Mouse (Mus musculus) limb, embryonic 10.5 days (tissue): ENCODE data around the gene Tbx19. TPM values are rescaled to one million over a fixed set of nuclear protein-coding genes. Genes with fewer than 3 reads are reported as not detected.
A peak's percentile ranks its signal among the peaks of the same experiment; 100 is the strongest.

Source experiments
- DNase-seq: peaks from one replicate; pipeline ENCODE4 v3.0.0-alpha.2; 2017; ENCODE audit warnings: low spot score
- H3K27ac ChIP-seq: fragments of 300-500 bp; sonication (generic); 2 replicates; pipeline ENCODE4 v1.5.1; 2016; ENCODE audit warnings: mild to moderate bottlenecking
- H3K27me3 ChIP-seq: fragments of 300-500 bp; sonication (generic); 2 replicates; pipeline ENCODE4 v1.6.1; 2016; ENCODE audit warnings: low read depth, mild to moderate bottlenecking; ENCODE audit not compliant: poor library complexity, severe bottlenecking
- H3K36me3 ChIP-seq: fragments of 300-500 bp; sonication (generic); 2 replicates; pipeline ENCODE4 v1.6.1; 2016; ENCODE audit warnings: mild to moderate bottlenecking, moderate library complexity
- H3K4me1 ChIP-seq: fragments of 300-500 bp; sonication (generic); 2 replicates; pipeline ENCODE4 v1.6.1; 2016
- H3K4me3 ChIP-seq: fragments of 300-500 bp; sonication (generic); 2 replicates; pipeline ENCODE4 v1.5.1; 2016; ENCODE audit warnings: mild to moderate bottlenecking, moderate library complexity
- H3K9me3 ChIP-seq: fragments of 300-500 bp; sonication (generic); replicated peaks from 2 replicates; pipeline ENCODE4 v1.6.1; 2016; ENCODE audit warnings: mild to moderate bottlenecking
- WGBS: fragments of 180-500 bp; shearing (Covaris S2); methylation state at CpG from one replicate; pipeline ENCODE4 v1.1.7; 2016; 5-methylcytosine and 5-hydroxymethylcytosine counted together
- polyA plus RNA-seq: library from polyadenylated mRNA; unstranded; fragments of >200 nt; fragmentation: Nextera tagmentation; extraction: Ambion mirVana; gene quantifications from 2 replicates; pipeline ENCODE4 v1.2.1, GENCODE M21; 2016

Tbx19 gene
- polyA plus RNA-seq: not detected in 2 replicates

DNA sequence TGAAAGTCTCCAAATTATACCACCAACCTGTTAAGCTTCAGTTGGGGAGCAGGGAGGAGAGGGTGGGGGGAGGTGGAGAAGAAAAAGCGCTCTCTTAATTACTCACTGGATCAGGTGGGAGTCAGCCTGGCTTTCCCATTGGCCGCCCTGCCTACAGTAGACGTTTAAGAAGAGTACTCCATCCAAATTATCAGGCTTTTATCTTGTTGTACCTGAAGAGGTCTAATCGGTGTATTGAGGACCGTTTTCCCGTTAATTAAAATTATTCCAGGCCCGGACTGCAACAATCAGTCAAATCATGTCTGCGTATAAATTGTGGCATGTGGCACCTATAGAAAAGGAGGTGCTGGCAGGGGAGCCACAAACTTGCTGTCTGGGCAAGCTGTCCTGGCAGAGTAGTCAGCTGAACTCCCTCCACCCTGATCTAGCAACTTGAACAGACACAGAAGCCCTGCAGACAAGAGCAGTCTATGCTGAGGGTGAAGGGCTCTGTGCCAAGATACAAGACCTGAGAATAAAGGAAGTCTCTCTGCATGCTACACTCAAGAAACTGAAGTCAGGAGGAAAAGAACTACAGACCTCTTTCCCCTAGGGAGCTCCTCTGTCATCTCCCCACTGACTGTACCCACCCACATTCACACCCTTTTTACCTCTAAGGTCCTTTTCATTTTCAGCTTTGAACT, at the start of gene Tbx19:
Tbx19 (minus strand) TSS at position 51 of the 683 bp plus-strand sequence.
- no peak for DNase-seq
- WGBS: 91% methylated on average over 8 of the region's 8 CpGs
- Histone ChIP-seq H3K4me1 (no peaks in the 10 kb centered on the region), H3K4me3 (no peak within 1 kb of the TSS), H3K27ac (no peak within 1 kb of the TSS), H3K27me3 (no peaks in the 10 kb centered on the region), H3K9me3 (no peaks in the 10 kb centered on the region), H3K36me3 (no peaks in the 10 kb centered on the region)

- H3K27ac ChIP-seq: no peak overlapping the region
- DNase-seq: no peak
- H3K4me1 ChIP-seq: peaks cover 7% of the 10 kb centered on the region; the same call in 1 of the 2 replicates
- H3K4me3 ChIP-seq: no peak overlapping the region
- no peaks in the 10 kb centered on the region for H3K27me3 ChIP-seq
- 14% methylated on average over 2 of the region's 2 CpGs for WGBS
- no peaks in the 10 kb centered on the region for H3K36me3 ChIP-seq
- no peaks in the 10 kb centered on the region for H3K9me3 ChIP-seq
Measured at GRCm38 (mm10) chr1:165205591-165205990, 45.0 kb upstream of the Tbx19 start.

DNA sequence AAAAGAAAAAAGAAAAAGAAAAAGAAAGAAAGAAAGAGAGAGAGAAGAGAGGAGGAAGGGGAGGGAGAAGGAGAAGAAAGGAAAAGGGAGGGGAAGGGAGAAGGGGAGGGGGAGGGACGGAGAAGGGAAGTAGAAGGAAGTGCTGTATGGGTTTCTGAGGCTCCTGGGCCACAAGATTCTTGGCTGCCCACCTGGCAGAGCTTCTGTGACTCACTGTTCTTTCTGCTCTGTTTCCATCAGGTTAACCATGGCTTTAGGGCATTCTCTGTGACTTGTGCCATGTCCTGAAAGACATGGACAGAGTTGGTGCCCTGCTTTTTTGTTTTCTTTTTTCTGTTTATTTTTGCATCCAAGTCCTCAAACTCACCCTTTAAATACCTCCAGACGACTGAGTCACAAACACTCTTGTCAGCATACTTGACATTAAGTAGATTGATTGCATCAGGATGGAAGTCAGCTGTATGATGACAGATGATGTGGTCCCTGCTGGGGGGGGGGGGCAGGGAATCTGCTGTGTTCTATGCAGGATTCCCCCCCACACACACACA, 43.0 kb upstream of the Tbx19 start:
- Histone ChIP-seq H3K27me3 (no peaks in the 10 kb centered on the region), H3K36me3 (no peaks in the 10 kb centered on the region), H3K4me1 (peaks cover 7% of the 10 kb centered on the region; the same call in 1 of the 2 replicates), H3K9me3 (no peaks in the 10 kb centered on the region), H3K27ac (no peak overlapping the region), H3K4me3 (no peak overlapping the region)
- WGBS: 43% methylated on average over 2 of the region's 2 CpGs
- DNase-seq: no peak

DNA sequence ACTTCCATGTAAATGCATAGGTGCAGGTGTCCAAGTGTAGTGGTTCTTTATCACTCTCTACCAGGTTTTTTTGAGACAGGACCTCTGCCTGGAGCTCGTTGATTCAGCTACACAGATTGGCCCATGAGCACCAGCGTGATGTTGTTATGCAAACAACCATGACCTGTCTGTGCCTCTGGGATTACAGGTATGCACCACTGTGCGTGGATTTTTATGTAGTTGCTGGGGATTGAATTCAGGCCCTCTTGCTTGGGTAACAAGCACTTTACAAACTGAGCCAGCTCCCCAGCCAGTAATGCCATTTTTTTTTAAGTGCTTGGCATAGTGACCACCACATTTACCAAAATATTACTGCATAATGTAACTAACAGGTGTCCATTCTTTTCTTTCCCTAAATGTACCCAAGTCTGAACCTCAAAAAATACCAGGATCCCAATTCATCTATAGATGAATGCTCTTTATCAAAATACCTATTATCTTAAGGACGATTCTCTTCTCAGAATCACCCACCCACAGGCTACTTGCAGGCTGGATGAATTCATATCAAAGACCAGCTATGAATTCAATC, 41.0 kb upstream of the Tbx19 start:
- no peak for DNase-seq

DNA sequence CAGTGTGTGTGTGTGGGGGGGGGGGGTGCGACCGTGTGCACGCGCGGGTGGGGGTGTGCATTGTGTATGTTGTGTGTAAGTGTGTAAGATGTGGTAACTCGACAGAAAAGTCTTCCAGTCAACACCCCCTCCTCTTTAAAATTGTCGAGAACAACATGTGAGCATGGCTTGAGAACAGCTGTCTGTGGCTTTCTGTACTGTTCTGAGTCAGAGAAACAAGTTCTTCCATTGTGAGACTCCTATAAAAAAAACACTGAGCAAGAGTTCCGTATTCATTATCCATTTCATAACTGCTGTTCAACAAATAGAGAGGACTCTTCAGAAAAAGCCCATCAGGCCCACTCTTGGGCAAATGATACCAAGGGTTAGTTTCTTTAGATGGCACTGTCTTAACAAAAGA, 40.2 kb upstream of the Tbx19 start:
- Histone ChIP-seq H3K36me3 (no peaks in the 10 kb centered on the region), H3K27me3 (no peaks in the 10 kb centered on the region), H3K27ac (no peak overlapping the region), H3K4me3 (no peak overlapping the region), H3K9me3 (no peaks in the 10 kb centered on the region), H3K4me1 (peaks cover 4% of the 10 kb centered on the region; the same call in 1 of the 2 replicates)
- DNase-seq: no peak
- WGBS: 91% methylated on average over 8 of the region's 8 CpGs

More for the DNA sequence above, 41.0 kb upstream of the Tbx19 start:
- Histone ChIP-seq H3K36me3 (no peaks in the 10 kb centered on the region), H3K27ac (no peak overlapping the region), H3K27me3 (no peaks in the 10 kb centered on the region), H3K4me1 (peaks cover 6% of the 10 kb centered on the region; the same call in 1 of the 2 replicates), H3K9me3 (no peaks in the 10 kb centered on the region), H3K4me3 (no peak overlapping the region)
- 90% methylated on average over 4 of the region's 4 CpGs for WGBS

DNA sequence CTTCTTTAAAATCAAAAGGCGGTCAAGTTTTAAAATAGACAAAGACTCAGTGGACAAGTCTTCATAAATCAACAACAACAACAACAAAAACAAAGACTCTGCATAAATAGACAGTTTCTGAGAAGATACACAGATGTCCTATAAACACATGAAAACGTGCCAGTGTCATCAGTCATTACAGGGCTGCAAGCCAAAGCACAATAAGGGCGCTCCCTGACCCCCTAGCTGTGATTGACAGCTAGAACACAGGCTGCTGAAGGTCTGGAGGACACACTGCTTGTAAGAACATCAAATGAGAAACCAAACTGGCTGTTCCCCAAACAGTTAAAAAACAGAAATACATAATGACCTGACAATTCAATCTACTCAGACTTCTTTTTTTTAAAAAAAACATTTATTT, 39.1 kb upstream of the Tbx19 start:
- Histone ChIP-seq H3K4me1 (peaks cover 8% of the 10 kb centered on the region; the same call in 1 of the 2 replicates), H3K27ac (no peak overlapping the region), H3K27me3 (no peaks in the 10 kb centered on the region), H3K4me3 (no peak overlapping the region), H3K36me3 (no peaks in the 10 kb centered on the region), H3K9me3 (no peaks in the 10 kb centered on the region)
- WGBS: 84% methylated on average over 3 of the region's 3 CpGs
- no peak for DNase-seq

- H3K27ac ChIP-seq: no peak overlapping the region
- no peak overlapping the region for H3K4me3 ChIP-seq
- no peaks in the 10 kb centered on the region for H3K9me3 ChIP-seq
- 70% methylated on average over 1 of the region's 1 CpGs for WGBS
- H3K27me3 ChIP-seq: no peaks in the 10 kb centered on the region
- no peaks in the 10 kb centered on the region for H3K36me3 ChIP-seq
- peaks cover 9% of the 10 kb centered on the region; the same call in 1 of the 2 replicates for H3K4me1 ChIP-seq
- DNase-seq: no peak
Measured at GRCm38 (mm10) chr1:165198951-165199350, 38.4 kb upstream of the Tbx19 start.

DNA sequence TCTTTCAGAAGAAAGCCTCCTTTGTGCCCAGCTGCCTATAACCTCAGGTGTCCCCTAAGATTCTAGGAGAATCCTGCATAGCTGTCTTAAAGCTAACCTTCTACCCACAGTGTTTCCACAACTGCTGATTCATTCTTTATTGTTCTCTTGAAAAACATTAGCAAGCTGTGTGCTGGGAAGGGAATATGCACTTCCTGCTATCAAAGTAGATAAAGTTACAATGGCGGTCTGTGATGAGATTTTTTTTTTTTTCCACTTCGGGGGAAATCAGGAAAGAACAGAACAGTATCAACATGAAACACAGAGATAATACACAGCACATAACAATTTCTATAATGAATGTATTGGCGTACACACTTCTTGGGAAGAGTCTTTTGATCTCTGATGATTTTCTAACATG, 37.3 kb upstream of the Tbx19 start:
- Histone ChIP-seq H3K4me1 (peaks cover 15% of the 10 kb centered on the region), H3K4me3 (no peak overlapping the region), H3K27ac (no peak overlapping the region), H3K9me3 (no peaks in the 10 kb centered on the region), H3K27me3 (no peaks in the 10 kb centered on the region), H3K36me3 (no peaks in the 10 kb centered on the region)
- WGBS: 85% methylated on average over 3 of the region's 3 CpGs
- no peak for DNase-seq

GRCm38 (mm10) chr1:165195396-165195960, 34.9 kb upstream of the Tbx19 start:
- Histone ChIP-seq H3K4me3 (no peak overlapping the region), H3K9me3 (no peaks in the 10 kb centered on the region), H3K27me3 (no peaks in the 10 kb centered on the region), H3K4me1 (peaks cover 15% of the 10 kb centered on the region), H3K36me3 (no peaks in the 10 kb centered on the region), H3K27ac (no peak overlapping the region)
- no peak for DNase-seq
- WGBS: 81% methylated on average over 3 of the region's 3 CpGs

GRCm38 (mm10) chr1:165194662-165195013, 34.1 kb upstream of the Tbx19 start:
- Histone ChIP-seq H3K4me3 (peak overlapping the region; percentile 66), H3K4me1 (peaks cover 15% of the 10 kb centered on the region), H3K27me3 (no peaks in the 10 kb centered on the region), H3K9me3 (no peaks in the 10 kb centered on the region), H3K36me3 (no peaks in the 10 kb centered on the region), H3K27ac (peak overlapping the region; percentile 79)
- no peak for DNase-seq
- 11% methylated on average over 5 of the region's 5 CpGs for WGBS

DNA sequence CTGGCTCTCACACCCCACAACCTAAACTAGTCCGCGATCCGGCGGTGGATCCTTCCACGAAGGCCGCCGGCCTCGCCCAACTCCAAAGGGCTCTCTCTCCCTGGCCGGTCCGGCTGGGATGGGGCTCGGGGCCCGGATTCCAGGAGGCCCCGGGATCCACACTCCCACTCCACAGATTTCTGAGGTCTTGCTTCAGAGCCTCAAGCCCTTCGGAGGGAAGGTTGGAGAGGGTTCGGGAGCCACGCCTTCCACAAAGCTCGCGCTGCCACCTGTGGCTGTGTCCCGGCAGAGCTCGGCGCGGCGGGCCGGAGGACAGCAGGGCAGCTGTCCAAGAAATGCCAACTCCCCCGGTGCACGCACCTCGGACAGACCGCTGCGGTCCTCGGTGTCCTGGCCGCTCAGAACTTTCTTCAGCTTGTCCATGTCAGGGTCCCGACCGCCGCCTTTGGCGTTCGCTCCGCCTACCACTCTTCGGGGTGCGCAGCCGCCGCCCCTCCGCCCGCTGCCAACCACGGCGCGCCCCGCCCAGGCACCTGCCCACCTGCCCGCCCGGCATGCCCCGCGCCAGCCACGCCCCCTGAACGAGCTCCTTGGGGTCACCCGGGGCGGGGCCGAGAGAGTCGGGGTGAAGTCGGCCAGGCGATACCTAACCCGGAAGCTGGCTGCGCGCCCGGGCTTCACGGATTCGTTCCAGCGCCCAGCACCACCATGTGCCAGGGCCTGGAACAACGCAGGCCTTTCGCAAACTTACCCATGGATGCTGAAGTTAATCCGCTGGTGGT, 33.5 kb upstream of the Tbx19 start, which contains the start of gene Sft2d2:
Sft2d2 (minus strand) TSS at position 559 of the 782 bp plus-strand sequence.
- Histone ChIP-seq H3K27me3 (no peaks in the 10 kb centered on the region), H3K9me3 (no peaks in the 10 kb centered on the region), H3K27ac (peak within 1 kb of the TSS; percentile 79), H3K36me3 (no peaks in the 10 kb centered on the region), H3K4me3 (peak within 1 kb of the TSS; percentile 66), H3K4me1 (peaks cover 15% of the 10 kb centered on the region)
- DNase-seq: peak; percentile 88
- under 1% methylated on average over 68 of the region's 69 CpGs for WGBS

- Histone ChIP-seq H3K4me1 (peaks cover 18% of the 10 kb centered on the region), H3K4me3 (peak overlapping the region; percentile 66), H3K27ac (peak overlapping the region; percentile 79), H3K36me3 (no peaks in the 10 kb centered on the region), H3K27me3 (no peaks in the 10 kb centered on the region), H3K9me3 (no peaks in the 10 kb centered on the region)
- DNase-seq: no peak
- 17% methylated on average over 7 of the region's 7 CpGs for WGBS
Measured at GRCm38 (mm10) chr1:165193426-165193825, 32.9 kb upstream of the Tbx19 start.
